Mouse (Mus musculus): ENCODE measurements around the gene Opn1sw.

DNA sequence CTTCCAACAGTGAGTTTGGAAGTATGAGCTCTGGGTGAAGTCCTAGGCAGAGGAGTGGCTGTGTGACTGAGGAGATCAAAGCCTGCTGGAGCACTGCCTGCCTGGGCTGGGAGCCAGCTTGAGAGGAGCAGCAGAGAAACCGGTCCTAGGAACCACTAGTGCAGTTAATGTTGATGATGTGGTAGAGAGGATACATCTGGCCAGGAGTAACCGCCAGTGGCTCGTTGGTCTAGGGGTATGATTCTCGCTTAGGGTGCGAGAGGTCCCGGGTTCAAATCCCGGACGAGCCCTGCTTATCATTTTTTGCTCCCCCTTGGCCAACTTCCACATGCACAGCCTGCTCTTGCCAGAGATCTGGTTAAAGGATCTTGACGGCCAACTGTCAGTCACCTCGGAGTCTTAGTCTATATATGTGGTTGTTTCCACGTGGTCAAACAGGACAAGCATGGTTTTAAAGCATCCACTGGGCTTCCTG is 375 bp upstream of the Opn1sw start:
- TF ChIP-seq CTCF (IDR thresholded peaks at IDR 0.05; ENCODE audit: borderline replicate concordance, insufficient read depth, low read depth, low read length) (no peak), POLR2A (IDR thresholded peaks at IDR 0.05; ENCODE audit: borderline replicate concordance, insufficient read depth, low read length) (no peak)
